Mouse (Mus musculus) kidney, postnatal 10 days (tissue): ENCODE measurements around the gene Kcnc4.

ENCODE experiments used
- DNase-seq: peaks from one replicate; pipeline ENCODE4 v3.0.0; 2021; ENCODE audit warnings: mixed read lengths

Gene Kcnc4

GRCm38 (mm10) chr3:107454280-107454679 lies 5.1 kb downstream of the Kcnc4 start:
- DNase-seq: no peak

GRCm38 (mm10) chr3:107446822-107447221 lies 12.5 kb downstream of the Kcnc4 start:
- DNase-seq: no peak

- DNase-seq: no peak
Observed at GRCm38 (mm10) chr3:107443866-107444265, 15.5 kb downstream of the Kcnc4 start.

- no peak for DNase-seq
Observed at GRCm38 (mm10) chr3:107442191-107442590, 17.2 kb downstream of the Kcnc4 start.

- no peak for DNase-seq
Observed at GRCm38 (mm10) chr3:107441306-107441705, 18.0 kb downstream of the Kcnc4 start.

- no peak for DNase-seq
Observed at GRCm38 (mm10) chr3:107439280-107439679, 20.1 kb downstream of the Kcnc4 start.

- DNase-seq: no peak
Observed at GRCm38 (mm10) chr3:107437666-107438065, 21.7 kb downstream of the Kcnc4 start.

- DNase-seq: peak; percentile 12
Observed at GRCm38 (mm10) chr3:107436434-107436833, 22.9 kb downstream of the Kcnc4 start.

GRCm38 (mm10) chr3:107433614-107434013 lies 25.7 kb downstream of the Kcnc4 start:
- DNase-seq: no peak

GRCm38 (mm10) chr3:107431268-107431667 lies 28.1 kb downstream of the Kcnc4 start:
- DNase-seq: no peak

GRCm38 (mm10) chr3:107424258-107425041 lies 34.9 kb downstream of the Kcnc4 start:
- DNase-seq: no peak

- DNase-seq: no peak
Observed at GRCm38 (mm10) chr3:107420156-107420555, 39.2 kb downstream of the Kcnc4 start.

GRCm38 (mm10) chr3:107417287-107417644 lies 42.1 kb downstream of the Kcnc4 start:
- no peak for DNase-seq

- DNase-seq: no peak
Observed at GRCm38 (mm10) chr3:107416541-107417286, 42.6 kb downstream of the Kcnc4 start.

GRCm38 (mm10) chr3:107413093-107413492 lies 46.3 kb downstream of the Kcnc4 start:
- no peak for DNase-seq

GRCm38 (mm10) chr3:107412509-107412908 lies 46.8 kb downstream of the Kcnc4 start:
- DNase-seq: no peak

- DNase-seq: no peak
Observed at GRCm38 (mm10) chr3:107411669-107412068, 47.7 kb downstream of the Kcnc4 start.

- no peak for DNase-seq
Observed at GRCm38 (mm10) chr3:107401401-107401800, 58.0 kb downstream of the Kcnc4 start.

- DNase-seq: no peak
Observed at GRCm38 (mm10) chr3:107399991-107400640, 59.2 kb downstream of the Kcnc4 start.

GRCm38 (mm10) chr3:107391198-107391597 lies 68.2 kb downstream of the Kcnc4 start:
- no peak for DNase-seq
